Mouse (Mus musculus) A20 (cell line): Measurements from ENCODE around the gene Smad9.

Source experiments
- DNase-seq: peaks from one replicate; pipeline ENCODE4 v3.0.0-alpha.2; 2011; ENCODE audit warnings: low read depth, low spot score

The Smad9 gene

GRCm38 (mm10) chr3:54755145-54756041 lies at the start of gene Smad9:
Gene Smad9 (plus strand): TSS chr3:54755582.
- DNase-seq, result no peak

GRCm38 (mm10) chr3:54708972-54709371 lies 46.4 kb upstream of the Smad9 start:
- DNase-seq, result no peak

GRCm38 (mm10) chr3:54714253-54714652 lies 41.1 kb upstream of the Smad9 start, which contains the start of gene Gm21958:
Gene Gm21958 (minus strand): TSS chr3:54714353.
- DNase-seq, result no peak

GRCm38 (mm10) chr3:54715461-54715860 lies 39.9 kb upstream of the Smad9 start:
- no peak for DNase-seq

GRCm38 (mm10) chr3:54717348-54717747 lies 38.0 kb upstream of the Smad9 start:
- DNase-seq, result no peak

GRCm38 (mm10) chr3:54718947-54719346 lies 36.4 kb upstream of the Smad9 start:
- DNase-seq, result peak; percentile 50

GRCm38 (mm10) chr3:54723741-54724500 lies 31.5 kb upstream of the Smad9 start:
- DNase-seq, result peak; percentile 90

GRCm38 (mm10) chr3:54725344-54725743 lies 30.0 kb upstream of the Smad9 start:
- DNase-seq, result no peak

GRCm38 (mm10) chr3:54727588-54727987 lies 27.8 kb upstream of the Smad9 start:
- DNase-seq, result no peak

- DNase-seq, result peak; percentile 75
Observed at GRCm38 (mm10) chr3:54728100-54728499, 27.3 kb upstream of the Smad9 start.

- DNase-seq, result no peak
Observed at GRCm38 (mm10) chr3:54731626-54732150, 23.7 kb upstream of the Smad9 start.

- no peak for DNase-seq
Observed at GRCm38 (mm10) chr3:54732371-54732770, 23.0 kb upstream of the Smad9 start.

- DNase-seq, result peak; percentile 91
Observed at GRCm38 (mm10) chr3:54734411-54735246, 20.8 kb upstream of the Smad9 start.

GRCm38 (mm10) chr3:54735247-54736046 lies 19.9 kb upstream of the Smad9 start, which contains the start of the genes Exosc8 and Alg5:
Gene Exosc8 (minus strand): TSS chr3:54735393.
Gene Alg5 (plus strand): TSS chr3:54735539.
- DNase-seq, result peak; percentile 89

GRCm38 (mm10) chr3:54736101-54736927 lies 19.1 kb upstream of the Smad9 start:
- DNase-seq, result peak; percentile 65

GRCm38 (mm10) chr3:54737317-54737716 lies 18.1 kb upstream of the Smad9 start:
- no peak for DNase-seq

- no peak for DNase-seq
Observed at GRCm38 (mm10) chr3:54741965-54742364, 13.4 kb upstream of the Smad9 start.

GRCm38 (mm10) chr3:54745799-54746198 lies 9.6 kb upstream of the Smad9 start:
- DNase-seq, result peak; percentile 56

- no peak for DNase-seq
Observed at GRCm38 (mm10) chr3:54753411-54753810, 2.0 kb upstream of the Smad9 start.
